In the genomic region with DNA sequence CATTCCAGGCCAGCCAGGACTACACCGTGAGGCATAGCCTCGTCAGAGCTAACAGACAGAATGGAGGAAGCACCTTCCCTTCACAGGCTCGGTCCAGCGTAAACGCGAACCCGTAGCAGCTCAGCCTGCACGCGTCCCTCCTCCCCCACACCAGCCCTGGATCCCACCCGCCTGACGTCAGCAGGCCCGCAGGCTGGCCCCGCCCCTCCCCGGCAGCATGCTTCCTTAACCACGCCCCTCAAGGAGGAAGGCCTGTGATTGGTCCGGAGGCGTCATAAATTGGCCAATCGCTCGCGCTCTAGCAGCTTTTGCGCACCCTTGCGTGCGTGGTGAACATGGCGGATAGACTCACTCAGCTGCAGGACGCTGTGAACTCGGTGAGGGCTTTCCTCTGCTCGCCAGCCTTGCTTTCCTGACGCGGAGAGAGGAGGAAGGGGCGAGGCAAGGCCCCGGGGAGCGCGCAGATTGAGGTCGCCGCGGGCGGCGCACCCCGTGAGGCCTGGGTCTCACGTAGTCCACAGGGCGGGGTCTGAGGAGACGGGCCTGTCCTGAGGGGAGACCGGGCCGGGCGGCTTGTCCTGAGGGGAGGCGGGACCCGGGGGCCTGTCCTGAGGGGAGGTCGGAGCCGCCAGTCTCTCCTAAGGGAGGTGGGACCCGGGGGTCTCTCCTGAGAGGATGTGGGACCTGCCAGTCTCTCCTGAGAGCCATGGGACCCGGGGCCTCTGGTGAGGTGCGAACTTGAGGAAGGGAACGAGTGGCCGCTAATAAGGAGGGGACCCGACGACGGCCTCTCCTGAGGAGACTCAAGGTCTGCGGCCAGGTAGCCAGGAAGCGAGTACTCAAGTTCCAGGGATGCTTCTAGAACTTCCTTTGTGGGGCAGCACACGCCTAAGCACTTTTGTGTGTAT, we compare ENCODE assay signal across 8 mouse cellular contexts. TPM values are rescaled to one million over a fixed set of nuclear protein-coding genes. Genes with fewer than 3 reads are reported as not detected.
DNase-seq lines count a peak whose midpoint lies in the region; ATAC-seq lines count a peak whose summit lies in the region.

A gene (plus strand): TSS at position 272 of the 908 bp plus-strand sequence.
A gene (minus strand): TSS at position 549 of the 908 bp plus-strand sequence.

- peak within 1 kb of the TSS; percentile 93 for H3K9ac ChIP-seq in heart, embryonic 13.5 days
- H3K9ac ChIP-seq in liver, embryonic 12.5 days, result peak within 1 kb of the TSS; percentile 96
- H3K9ac ChIP-seq in stomach, embryonic 15.5 days, result peak within 1 kb of the TSS; percentile 92

- H3K36me3 ChIP-seq in heart, embryonic 13.5 days, result peaks cover 4% of the 10 kb centered on the region; the same call in 1 of the 2 replicates
- H3K36me3 ChIP-seq in liver, embryonic 12.5 days, result 0 out of 2 replicates have a peak, but pooled peaks cover 5% of the 10 kb centered on the region
- H3K36me3 ChIP-seq in stomach, embryonic 15.5 days, result no peaks in the 10 kb centered on the region

- peaks cover 6% of the 10 kb centered on the region for H3K4me1 ChIP-seq in brown adipose tissue, adult 24 weeks (ENCODE audit: control insufficient read depth, insufficient read depth, insufficient read length, low read length)
- peaks cover 15% of the 10 kb centered on the region for H3K4me1 ChIP-seq in heart, embryonic 13.5 days
- peaks cover 51% of the 10 kb centered on the region for H3K4me1 ChIP-seq in liver, embryonic 12.5 days
- H3K4me1 ChIP-seq in stomach, embryonic 15.5 days, result peaks cover 6% of the 10 kb centered on the region; the same call in 1 of the 2 replicates

- peak within 1 kb of the TSS; percentile 87 for H3K4me2 ChIP-seq in heart, embryonic 13.5 days
- H3K4me2 ChIP-seq in liver, embryonic 12.5 days, result peak within 1 kb of the TSS; percentile 91
- H3K4me2 ChIP-seq in stomach, embryonic 15.5 days, result peak within 1 kb of the TSS; percentile 70

- WGBS in heart, embryonic 13.5 days, result under 1% methylated on average over 60 of the region's 60 CpGs
- WGBS in liver, embryonic 12.5 days (ENCODE audit: insufficient replicate concordance), result under 1% methylated on average over 60 of the region's 60 CpGs
- WGBS in stomach, embryonic 15.5 days, result under 1% methylated on average over 58 of the region's 60 CpGs

- H3K27ac ChIP-seq in brown adipose tissue, adult 24 weeks (replicated peaks; ENCODE audit: low read depth, low read length), result peak within 1 kb of the TSS; percentile 84
- H3K27ac ChIP-seq in heart, embryonic 13.5 days (replicated peaks), result peak within 1 kb of the TSS; percentile 95
- peak within 1 kb of the TSS; percentile 90 for H3K27ac ChIP-seq in liver, embryonic 12.5 days
- peak within 1 kb of the TSS; percentile 96 for H3K27ac ChIP-seq in stomach, embryonic 15.5 days

- peak; percentile 99 for DNase-seq in CD4-positive, CD25-positive, alpha-beta regulatory T cell, adult 2 months (ENCODE audit: low read depth, low spot score)
- DNase-seq in fat pad, adult 2 months (ENCODE audit: extremely low read depth, low read depth, low spot score), result peak; percentile 62
- DNase-seq in kidney, postnatal 10 days, result peak; percentile 99
- DNase-seq in natural killer cell, adult 2 months (ENCODE audit: low spot score in 2 of 2), result peak; percentile 98 to 99

- no peaks in the 10 kb centered on the region for H3K27me3 ChIP-seq in heart, embryonic 13.5 days (replicated peaks)
- H3K27me3 ChIP-seq in liver, embryonic 12.5 days (replicated peaks), result no peaks in the 10 kb centered on the region
- H3K27me3 ChIP-seq in stomach, embryonic 15.5 days (replicated peaks), result no peaks in the 10 kb centered on the region

- peak; percentile 98 for ATAC-seq in heart, embryonic 13.5 days (ENCODE audit: extremely low read depth, insufficient number of reproducible peaks, low FRiP score, low TSS enrichment)
- ATAC-seq in liver, embryonic 12.5 days, result peak; percentile 92
- ATAC-seq in stomach, embryonic 15.5 days (ENCODE audit: insufficient read depth, low FRiP score, low read depth), result peak; percentile 93

- no peaks in the 10 kb centered on the region for H3K9me3 ChIP-seq in heart, embryonic 13.5 days
- no peaks in the 10 kb centered on the region for H3K9me3 ChIP-seq in liver, embryonic 12.5 days (replicated peaks)
- no peaks in the 10 kb centered on the region for H3K9me3 ChIP-seq in stomach, embryonic 15.5 days

- H3K4me3 ChIP-seq in brown adipose tissue, adult 24 weeks (ENCODE audit: insufficient read depth, low read depth, low read length), result peak within 1 kb of the TSS; percentile 85
- peak within 1 kb of the TSS; percentile 84 for H3K4me3 ChIP-seq in heart, embryonic 13.5 days
- peak within 1 kb of the TSS; percentile 78 for H3K4me3 ChIP-seq in liver, embryonic 12.5 days
- peak within 1 kb of the TSS; percentile 90 for H3K4me3 ChIP-seq in stomach, embryonic 15.5 days (replicated peaks)

RNA-seq across cellular contexts. Expression of the first gene that starts in this region (rescaled TPM):
- 67.9 and 81.8 TPM in 2 replicates for polyA plus RNA-seq in brown adipose tissue, adult 24 weeks (2012; ENCODE audit: insufficient read depth, insufficient read length, missing spikeins)
- 139 and 155 TPM in 2 replicates for polyA plus RNA-seq in heart, embryonic 13.5 days (2015; fragmentation: Nextera tagmentation; extraction: Ambion mirVana)
- polyA plus RNA-seq in liver, embryonic 12.5 days (2016; fragmentation: Nextera tagmentation; extraction: Ambion mirVana), result 72.8 and 77.8 TPM in 2 replicates
- polyA plus RNA-seq in stomach, embryonic 15.5 days (2015; fragmentation: Nextera tagmentation; extraction: Ambion mirVana), result 133 and 140 TPM in 2 replicates

RNA-seq across cellular contexts. Expression of the second gene that starts in this region (rescaled TPM):
- 9.6 and 13.1 TPM in 2 replicates for polyA plus RNA-seq in brown adipose tissue, adult 24 weeks (2012; ENCODE audit: insufficient read depth, insufficient read length, missing spikeins)
- 36.4 and 38.9 TPM in 2 replicates for polyA plus RNA-seq in heart, embryonic 13.5 days (2015; fragmentation: Nextera tagmentation; extraction: Ambion mirVana)
- 40.5 TPM in 2 replicates for polyA plus RNA-seq in liver, embryonic 12.5 days (2016; fragmentation: Nextera tagmentation; extraction: Ambion mirVana)
- polyA plus RNA-seq in stomach, embryonic 15.5 days (2015; fragmentation: Nextera tagmentation; extraction: Ambion mirVana), result 31.7 and 36.1 TPM in 2 replicates

Comparison
In these comparisons a context has a peak if more than half of its experiments do, and no peak if none do; other contexts are left out.
1. Peak in every context shown above with its lines: DNase-seq, ATAC-seq, H3K4me3 ChIP-seq and H3K27ac ChIP-seq.